Mouse (Mus musculus): ENCODE results near the gene Hmgcl.

DNA sequence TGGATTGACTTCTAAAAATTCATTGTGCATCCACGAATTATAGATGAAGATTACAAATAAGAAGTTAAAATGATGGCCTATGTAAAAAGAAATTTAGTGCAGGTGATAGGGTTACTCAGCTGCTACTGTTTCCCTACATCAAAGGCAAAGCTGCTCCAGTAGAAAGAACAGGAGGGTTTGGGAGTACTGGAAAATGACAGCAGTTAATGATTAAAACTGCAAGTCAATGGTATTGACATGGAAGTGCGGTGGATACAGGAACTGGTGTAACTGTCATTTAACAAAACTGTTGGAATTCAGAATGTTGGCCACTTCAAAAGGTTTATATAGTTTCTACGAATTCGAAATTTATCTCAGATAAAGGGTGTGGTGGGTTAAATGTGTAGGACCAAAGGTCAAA lies 48.9 kb downstream of the Hmgcl start:
- TF ChIP-seq CTCF (IDR thresholded peaks at IDR 0.05; ENCODE audit: extremely low read depth, insufficient read depth, insufficient read length, insufficient replicate concordance) (no peak), POLR2A (IDR thresholded peaks at IDR 0.05; ENCODE audit: low read depth, low read length) (no peak)
